Mouse (Mus musculus) 3134 (cell line): ENCODE results near the gene Farp2.
A peak's percentile ranks its signal among the peaks of the same experiment; 100 is the strongest.
"Not testable (repeated sequence)": the region's sequence is repeated elsewhere in the genome, so short reads cannot be mapped to it uniquely, and the experiment has no call there.

ENCODE experiments used
- DNase-seq: peaks from one replicate; pipeline ENCODE4 v3.0.0-alpha.2; 2011; ENCODE audit warnings: low spot score; ENCODE audit not compliant: insufficient read length; ENCODE audit errors: extremely low read depth

Farp2 gene

DNA sequence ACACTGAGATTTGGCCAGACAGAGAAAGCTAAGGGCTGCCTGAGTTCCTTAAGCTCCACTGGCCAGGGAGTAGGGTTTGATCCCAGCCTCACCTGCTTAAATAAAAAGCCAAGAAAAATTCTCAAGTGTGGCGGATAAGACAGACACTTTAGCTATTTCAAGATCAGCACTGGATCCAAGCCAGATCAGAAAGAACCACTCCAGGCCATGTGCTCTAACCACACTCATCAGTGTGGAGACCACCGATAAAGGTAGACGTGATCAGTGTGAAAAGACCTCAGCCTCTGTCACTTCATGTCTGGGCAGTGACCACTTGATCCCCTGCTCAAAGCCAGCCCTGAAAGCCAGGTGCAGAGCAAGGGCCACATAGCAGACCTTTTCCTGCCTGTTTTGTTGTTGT, 120.8 kb downstream of the Farp2 start:
- DNase-seq, result no peak

- peak; percentile 60 for DNase-seq
Observed at GRCm38 (mm10) chr1:93634481-93634891, 122.6 kb downstream of the Farp2 start.

DNA sequence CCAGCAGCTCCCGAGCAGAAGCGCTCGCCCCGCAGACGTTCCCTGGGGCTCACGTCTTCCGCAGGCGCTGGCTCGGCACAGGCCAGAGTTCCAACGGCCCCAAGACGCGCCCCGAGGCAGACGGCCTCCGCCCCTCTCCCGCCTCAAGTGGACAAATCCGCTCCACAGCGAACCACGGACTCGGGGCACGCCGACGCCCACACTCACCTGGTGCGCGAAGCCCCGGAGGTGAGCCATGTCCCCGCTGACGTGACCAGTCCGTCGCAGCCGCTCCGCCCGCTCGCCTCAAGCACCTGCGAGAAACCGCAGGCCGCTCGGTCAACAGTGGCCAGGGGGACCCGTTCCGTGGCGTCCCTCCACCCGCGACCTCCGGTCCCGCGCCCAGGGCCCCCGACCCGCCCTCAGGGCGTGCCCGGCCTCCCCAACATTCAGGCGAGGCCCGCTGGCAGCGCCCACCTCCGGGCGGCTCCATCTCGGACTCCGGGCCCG, 123.3 kb downstream of the Farp2 start:
- DNase-seq, result no peak

DNA sequence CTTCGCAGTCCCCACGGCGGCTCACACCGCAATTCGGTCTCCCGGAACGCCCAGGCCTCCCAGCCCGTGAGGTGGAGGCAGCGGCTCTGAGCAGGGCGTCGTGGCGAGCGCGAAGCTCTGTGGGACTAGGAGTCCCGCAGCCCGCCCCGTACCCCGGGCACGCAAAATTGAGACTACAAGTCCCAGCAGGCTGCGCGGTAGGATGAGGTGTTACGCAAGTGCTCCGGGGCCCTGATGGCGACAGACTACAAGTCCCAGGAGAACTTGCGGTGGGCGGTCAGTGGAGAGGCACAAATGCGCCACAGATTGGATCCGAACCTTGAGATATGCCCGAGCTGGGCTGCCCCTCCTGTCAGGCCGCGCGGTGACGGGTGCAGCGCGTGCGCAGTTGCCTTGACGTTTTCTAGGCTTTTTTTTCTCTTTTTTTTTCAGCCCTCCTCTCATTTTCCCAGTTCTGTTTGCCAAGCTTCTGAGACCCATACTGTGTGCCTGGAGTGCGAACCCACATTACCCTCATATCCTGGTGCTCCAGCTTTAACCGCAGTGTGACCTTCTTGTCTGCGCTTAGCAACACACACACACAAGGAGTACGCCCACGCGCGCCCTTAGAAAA, 123.8 kb downstream of the Farp2 start:
- DNase-seq, result peak; percentile 98

DNA sequence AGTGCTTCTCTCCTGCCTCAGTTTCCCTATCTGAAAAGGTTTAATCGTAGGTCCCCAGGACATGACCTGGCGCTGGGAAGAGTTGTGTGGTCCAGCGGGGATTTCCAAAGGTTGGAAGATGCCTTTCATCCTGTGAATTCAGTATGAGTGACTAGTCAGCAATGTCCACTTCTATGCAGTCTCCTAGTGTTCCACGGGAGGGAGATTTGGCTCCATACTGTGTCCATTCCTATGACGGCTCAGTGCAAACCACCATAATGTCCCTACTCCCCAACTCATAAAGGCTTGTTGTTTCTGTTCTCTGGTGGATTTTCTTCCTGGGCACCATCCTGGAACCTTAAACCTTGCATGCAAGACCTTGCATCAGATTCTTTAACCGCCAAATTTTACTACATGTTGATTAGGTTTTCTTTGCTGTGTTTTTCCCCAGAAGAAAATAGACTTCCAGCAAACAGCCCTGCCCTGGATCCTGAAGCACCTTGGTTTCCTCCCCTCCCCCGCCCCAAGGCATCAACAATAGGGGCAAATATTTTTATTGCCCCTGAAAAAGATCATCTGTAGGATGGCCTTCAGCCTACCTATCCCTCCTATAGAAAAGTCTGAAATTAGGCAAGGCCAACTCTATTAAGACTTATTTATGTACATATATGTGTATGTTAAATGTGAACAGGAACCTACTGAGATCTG, 124.5 kb downstream of the Farp2 start:
- DNase-seq, result no peak

GRCm38 (mm10) chr1:93641978-93642377, 130.1 kb downstream of the Farp2 start:
- DNase-seq, result no peak

- DNase-seq, result no peak
Observed at GRCm38 (mm10) chr1:93642692-93643091, 130.8 kb downstream of the Farp2 start.

GRCm38 (mm10) chr1:93649604-93650172, 137.8 kb downstream of the Farp2 start:
- no peak for DNase-seq

DNA sequence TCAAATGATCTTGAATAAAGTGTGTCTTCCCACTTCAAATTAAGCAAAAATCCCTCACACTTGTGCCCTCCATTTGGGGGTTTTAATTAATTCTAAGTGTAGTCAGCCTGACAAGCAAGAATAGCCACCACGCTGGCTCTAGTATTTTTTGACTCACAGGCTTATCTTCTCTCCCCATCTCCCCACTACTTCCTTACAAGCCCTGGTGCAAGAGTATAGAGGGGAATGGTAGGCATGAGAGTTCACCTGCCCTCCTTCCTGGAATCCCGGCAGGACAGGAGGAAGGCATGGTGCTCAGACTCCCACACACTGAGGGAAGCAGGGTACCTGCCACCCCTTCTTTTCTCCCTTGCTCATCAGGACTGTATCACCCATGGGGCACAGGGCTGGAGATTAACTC, 142.4 kb downstream of the Farp2 start:
- no peak for DNase-seq

DNA sequence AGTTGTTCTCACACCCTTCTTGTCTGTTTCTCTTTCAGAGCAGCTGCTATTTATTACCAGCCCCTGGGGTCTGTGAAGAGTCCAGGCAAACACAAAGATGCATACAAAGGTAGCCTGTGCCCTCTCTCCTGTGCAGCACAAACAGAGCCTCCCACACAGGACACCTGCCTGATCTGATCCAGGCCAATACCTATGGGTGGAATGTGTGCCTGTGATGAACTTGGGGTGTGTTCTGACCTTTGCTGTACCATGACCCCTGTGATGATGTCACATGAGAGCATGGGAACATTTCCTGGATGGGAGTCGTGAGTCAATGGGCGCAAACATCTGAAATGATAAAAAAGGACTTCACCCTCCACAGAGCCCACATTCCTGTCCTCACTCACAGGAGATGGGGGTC, 142.9 kb downstream of the Farp2 start:
- no peak for DNase-seq

GRCm38 (mm10) chr1:93656325-93657024, 144.6 kb downstream of the Farp2 start:
- DNase-seq, result no peak

- DNase-seq, result no peak
Observed at GRCm38 (mm10) chr1:93657025-93657360, 145.1 kb downstream of the Farp2 start.

- not testable (repeated sequence) for DNase-seq
Observed at GRCm38 (mm10) chr1:93658559-93658958, 146.7 kb downstream of the Farp2 start, which contains the start of gene Stk25. Gene Stk25, minus strand, starts transcription at chr1:93658659.

DNA sequence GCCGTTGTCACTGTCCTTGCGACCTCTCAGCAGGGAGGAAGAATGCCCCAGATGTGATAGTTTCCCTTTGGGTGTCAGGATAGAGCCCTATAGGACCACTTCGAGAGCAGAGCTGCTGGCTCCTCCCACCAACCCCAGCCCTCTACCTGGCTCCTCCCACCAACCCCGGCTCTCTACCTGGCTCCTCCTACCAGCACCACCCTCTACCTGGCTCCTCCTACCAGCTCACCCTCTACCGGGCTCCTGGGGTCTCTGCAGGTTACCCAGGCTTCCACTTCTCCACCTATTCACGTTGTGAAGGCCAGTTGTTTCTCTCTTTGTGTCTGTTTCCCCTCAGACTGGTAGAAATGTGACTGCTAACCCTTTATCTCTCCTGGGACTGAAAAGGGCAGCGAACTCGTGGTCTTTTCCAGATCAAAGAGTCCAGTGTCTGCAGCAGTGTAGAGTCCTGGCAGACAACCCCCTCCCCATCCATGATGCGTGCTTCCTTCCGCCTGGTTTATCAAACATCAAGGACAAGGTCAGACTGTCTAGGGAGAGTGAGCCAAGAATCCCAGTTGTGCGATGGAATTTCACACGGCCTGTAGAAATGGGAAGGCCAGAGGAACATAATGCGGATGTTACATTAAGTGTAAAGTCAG, 156.0 kb downstream of the Farp2 start:
- no peak for DNase-seq

DNA sequence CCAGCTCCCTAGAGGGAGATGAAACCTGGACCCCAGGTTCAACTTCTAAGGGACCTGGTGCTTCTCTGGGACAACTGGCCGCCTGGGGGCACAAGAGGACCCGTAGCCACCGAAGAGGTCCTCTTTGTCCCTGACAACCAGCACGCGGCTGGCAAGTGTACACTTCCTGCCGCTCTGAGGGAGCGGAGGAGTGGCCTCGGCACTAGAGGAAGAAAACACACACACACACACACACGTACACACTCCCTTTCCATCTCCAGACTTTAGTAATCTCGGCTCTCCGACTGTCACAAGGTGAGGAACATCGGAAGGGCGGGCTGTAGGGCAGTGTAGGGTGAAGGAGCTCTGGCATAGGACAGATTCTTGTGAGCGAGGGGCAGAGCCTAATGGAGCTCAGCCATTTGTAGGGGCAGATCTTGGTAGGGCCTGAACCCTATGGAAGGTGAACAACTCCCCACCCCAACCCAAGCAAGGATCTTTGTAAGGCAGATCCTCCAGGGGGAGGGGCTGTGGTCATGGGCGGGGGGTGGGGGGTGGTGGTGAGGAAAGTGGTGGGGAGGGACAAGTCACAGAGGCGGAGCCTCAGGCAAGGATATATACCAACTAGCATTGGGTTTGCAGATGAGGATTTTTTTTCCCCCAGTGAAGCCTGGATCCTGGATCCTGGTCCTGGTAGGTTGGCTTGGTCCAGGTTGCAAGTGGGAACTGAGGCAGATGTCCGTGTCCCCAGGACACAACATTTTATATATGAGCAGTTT, 157.1 kb downstream of the Farp2 start:
- DNase-seq, result peak; percentile 35

- no peak for DNase-seq
Observed at GRCm38 (mm10) chr1:93669941-93670340, 158.1 kb downstream of the Farp2 start.
